ENCODE assay signal across 28 mouse cellular contexts in the genomic region with DNA sequence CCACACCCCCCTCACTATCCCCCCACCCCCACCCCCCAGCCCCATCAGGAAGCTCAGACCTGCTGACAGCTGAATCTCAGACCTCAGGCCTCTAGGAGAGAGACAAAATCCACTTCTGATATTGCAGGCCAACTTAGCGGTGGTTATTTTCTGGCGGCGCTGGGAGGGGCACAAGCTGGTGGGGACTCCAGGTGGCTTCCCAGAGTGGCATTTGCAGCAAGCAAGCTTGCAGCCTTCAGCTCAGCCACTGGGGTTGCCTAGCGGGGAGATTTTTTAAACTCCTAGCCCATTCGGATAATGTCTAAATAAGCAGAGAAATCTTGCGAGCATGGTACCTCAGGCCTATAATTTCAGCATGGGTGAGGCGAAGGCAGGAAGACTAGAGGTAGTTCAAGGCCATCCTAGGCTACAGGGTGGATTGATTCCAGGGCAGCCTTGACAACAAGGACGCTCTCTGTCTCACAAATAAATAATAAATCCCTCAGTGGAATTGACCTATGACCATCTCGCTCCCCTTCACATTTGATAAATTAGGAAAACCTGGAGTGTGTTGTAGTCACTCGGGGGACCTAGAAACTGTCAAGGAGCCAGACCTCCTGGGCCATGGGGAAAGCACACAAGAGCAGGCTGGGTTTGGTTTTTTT. TPM values are rescaled to one million over a fixed set of nuclear protein-coding genes. Genes with fewer than 3 reads are reported as not detected.
DNase-seq lines count a peak whose midpoint lies in the region; ATAC-seq and TF ChIP-seq lines count a peak whose summit lies in the region.
"Had no signal": no experiment of that assay in that cellular context is flagged by ENCODE, and none has a peak within 500 bp of the region (broad histone marks: within the 10 kb centered on the region; RNA-seq: fewer than 3 reads in every experiment).

No protein-coding gene starts in this region.

- no peak overlapping the region for H3K27ac ChIP-seq in forebrain, postnatal 0 days (ENCODE audit: low read depth, low read length)
- H3K27ac ChIP-seq in forebrain, embryonic 13.5 days, result no peak overlapping the region
- H3K27ac ChIP-seq: gastrocnemius, adult 2 months; heart, adult 2 months; hindbrain, embryonic 14.5 days; liver, embryonic 14.5 days; macrophage; stomach, postnatal 0 days had no signal

- peak; percentile 67 for DNase-seq in adrenal gland, adult 2 months
- no peak for DNase-seq in adrenal gland, postnatal 10 days
- DNase-seq in forebrain, postnatal 0 days, result peak; percentile 42
- DNase-seq in thymus, postnatal 0 days (ENCODE audit: low spot score), result peak; percentile 27
- DNase-seq in thymus, postnatal 25 days, result no peak
- no peak for DNase-seq in left cerebral cortex, adult 9 months (ENCODE audit: low spot score in 2 of 2)
- DNase-seq: cerebellum, adult 11-12 months; cerebellum, postnatal 10 days; gastrocnemius, adult 2 months; gastrocnemius, postnatal 36 days; heart, adult 2 months; heart, postnatal 4 days; kidney, adult 11 months; kidney, postnatal 14 days; lung, adult 2 months; lung, postnatal 10 days; midbrain, embryonic 14.5 days; right cerebral cortex, postnatal 4 days; thymus, adult 18-20 months had no signal

- ATAC-seq in forebrain, postnatal 0 days, result no peak
- no peak for ATAC-seq in forebrain, embryonic 13.5 days
- ATAC-seq: inflammation-experienced regulatory T-cells, adult 6 months had no signal

- 65% methylated on average over 10 of the region's 10 CpGs for WGBS in forebrain, postnatal 0 days
- 71% methylated on average over 10 of the region's 10 CpGs for WGBS in forebrain, embryonic 13.5 days

- H3K36me3 ChIP-seq in forebrain, postnatal 0 days (ENCODE audit: insufficient read depth), result no peaks in the 10 kb centered on the region
- H3K36me3 ChIP-seq in forebrain, embryonic 13.5 days (ENCODE audit: poor library complexity, severe bottlenecking), result no peaks in the 10 kb centered on the region
- H3K36me3 ChIP-seq: G1E; heart, embryonic 12.5 days had no signal

- H3K4me3 ChIP-seq in forebrain, postnatal 0 days (ENCODE audit: low read depth, low read length), result no peak overlapping the region
- no peak overlapping the region for H3K4me3 ChIP-seq in forebrain, embryonic 13.5 days
- H3K4me3 ChIP-seq: erythroblast, embryonic 14.5 days; gastrocnemius, adult 2 months; heart, adult 2 months had no signal

- no peak overlapping the region for H3K4me2 ChIP-seq in forebrain, postnatal 0 days (ENCODE audit: low read depth)
- H3K4me2 ChIP-seq in forebrain, embryonic 13.5 days, result no peak overlapping the region
- H3K4me2 ChIP-seq: hindbrain, embryonic 14.5 days had no signal

- H3K27me3 ChIP-seq in forebrain, postnatal 0 days (ENCODE audit: insufficient read depth, low read length), result no peaks in the 10 kb centered on the region
- peaks cover 35% of the 10 kb centered on the region for H3K27me3 ChIP-seq in forebrain, embryonic 13.5 days

- no peak; the same call in 1 of the 2 replicates for TF ChIP-seq CTCF in forebrain, postnatal 0 days (IDR thresholded peaks at IDR 0.05; ENCODE audit: low read depth)

- H3K9me3 ChIP-seq in forebrain, postnatal 0 days (ENCODE audit: low read length), result no peaks in the 10 kb centered on the region
- H3K9me3 ChIP-seq in forebrain, embryonic 13.5 days (replicated peaks), result no peaks in the 10 kb centered on the region
- H3K9me3 ChIP-seq: heart, embryonic 12.5 days had no signal

- H3K9ac ChIP-seq in forebrain, postnatal 0 days, result no peak overlapping the region
- H3K9ac ChIP-seq in forebrain, embryonic 13.5 days, result no peak overlapping the region
- H3K9ac ChIP-seq: heart, embryonic 12.5 days; hindbrain, embryonic 14.5 days; liver, embryonic 14.5 days had no signal

- no peaks in the 10 kb centered on the region for H3K4me1 ChIP-seq in forebrain, postnatal 0 days (ENCODE audit: insufficient read depth)
- peaks cover 37% of the 10 kb centered on the region for H3K4me1 ChIP-seq in forebrain, embryonic 13.5 days

RNA-seq across cellular contexts. Expression of a gene that starts 29.6 kb away (rescaled TPM):
- 1,000 to 10,000 TPM; 1,183 to 1,186 TPM for total RNA-seq in adrenal gland, adult 2 months (2021)
- polyA plus RNA-seq in adrenal gland, adult 2 months (2012; rRNA removed), result 64.3 and 68.3 TPM in 2 replicates
- 1,000 to 10,000 TPM; 1,144 to 1,253 TPM for total RNA-seq in adrenal gland, postnatal 10 days (2021)
- 1,173 and 2,728 TPM in 2 replicates for total RNA-seq in forebrain, postnatal 0 days (2014; rRNA removed)
- 1,003 and 1,434 TPM in 2 replicates for polyA plus RNA-seq in forebrain, postnatal 0 days (2015; fragmentation: Nextera tagmentation; extraction: Ambion mirVana)
- polyA plus RNA-seq in forebrain, embryonic 13.5 days (2015; fragmentation: Nextera tagmentation; extraction: Ambion mirVana), result 911 and 1,077 TPM in 2 replicates
- 1,685 and 1,731 TPM in 2 replicates for polyA plus RNA-seq in thymus, postnatal 0 days (2015; fragmentation: Nextera tagmentation; extraction: Ambion mirVana)

RNA-seq across cellular contexts. Expression of a gene that starts 36.5 kb away (rescaled TPM):
- total RNA-seq in adrenal gland, adult 2 months (2021), result 100 to 1,000 TPM in 1 of 2 experiments, 10 to 100 TPM in 1; 70.3 to 115 TPM
- 135 and 182 TPM in 2 replicates for polyA plus RNA-seq in adrenal gland, adult 2 months (2012; rRNA removed)
- 10 to 100 TPM; 61.1 to 63.0 TPM for total RNA-seq in adrenal gland, postnatal 10 days (2021)
- total RNA-seq in forebrain, postnatal 0 days (2014; rRNA removed), result 26.6 and 29.9 TPM in 2 replicates
- polyA plus RNA-seq in forebrain, postnatal 0 days (2015; fragmentation: Nextera tagmentation; extraction: Ambion mirVana), result 24.4 and 26.4 TPM in 2 replicates
- 21.6 and 22.3 TPM in 2 replicates for polyA plus RNA-seq in forebrain, embryonic 13.5 days (2015; fragmentation: Nextera tagmentation; extraction: Ambion mirVana)
- 11.1 and 12.2 TPM in 2 replicates for polyA plus RNA-seq in thymus, postnatal 0 days (2015; fragmentation: Nextera tagmentation; extraction: Ambion mirVana)

Comparison
In these comparisons a context has a peak if more than half of its experiments do, and no peak if none do; other contexts are left out.
1. DNase-seq: peak in adrenal gland, adult 2 months (single experiment), forebrain, postnatal 0 days (single experiment) and thymus, postnatal 0 days (single experiment); none in adrenal gland, postnatal 10 days (single experiment), thymus, postnatal 25 days (single experiment) and left cerebral cortex, adult 9 months (0 of 2).
2. RNA of a gene that starts 29.6 kb away (polyA plus RNA-seq): 1,685 to 1,731 TPM in thymus, postnatal 0 days, 911 to 1,077 TPM in forebrain, embryonic 13.5 days and 1,003 to 1,434 TPM in forebrain, postnatal 0 days; 64.3 to 68.3 TPM in adrenal gland, adult 2 months; every median in the first group is over 10 times any median in the second.